Mouse (Mus musculus) lung, postnatal 0 days (tissue): ENCODE measurements around the gene Fasl. TPM values are rescaled to one million over a fixed set of nuclear protein-coding genes. Genes with fewer than 3 reads are reported as not detected.

Source experiments
- ATAC-seq: fragments of 200-750 bp; cut with Nextera tagmentation; 2 replicates; pipeline ENCODE4 v1.8.0; 2017; ENCODE audit warnings: moderate library complexity
- DNase-seq: peaks from one replicate; pipeline ENCODE4 v3.0.0-alpha.2; 2016; ENCODE audit warnings: low spot score
- H3K27ac ChIP-seq: fragments of 300-500 bp; sonication (generic); 2 replicates; pipeline ENCODE4 v1.5.1; 2014; ENCODE audit warnings: antibody characterized with exemption, mild to moderate bottlenecking, low read length, mixed read lengths
- H3K27me3 ChIP-seq: fragments of 300-500 bp; sonication (generic); replicated peaks from 2 replicates; pipeline ENCODE4 v1.6.1; 2014; ENCODE audit warnings: low read length, mixed read lengths; ENCODE audit not compliant: insufficient read depth
- H3K36me3 ChIP-seq: fragments of 300-500 bp; sonication (generic); 2 replicates; pipeline ENCODE4 v1.6.1; 2014; ENCODE audit warnings: low read length, mixed read lengths; ENCODE audit not compliant: insufficient read depth
- H3K4me1 ChIP-seq: fragments of 300-500 bp; sonication (generic); 2 replicates; pipeline ENCODE4 v1.6.1; 2014; ENCODE audit warnings: antibody characterized with exemption, low read depth, low read length, mixed read lengths; ENCODE audit not compliant: insufficient read depth
- H3K4me2 ChIP-seq: fragments of 300-500 bp; sonication (generic); replicated peaks from 2 replicates; pipeline ENCODE4 v1.6.1; 2014; ENCODE audit warnings: low read depth, mild to moderate bottlenecking, low read length, moderate library complexity, mixed read lengths
- H3K4me3 ChIP-seq: fragments of 300-500 bp; sonication (generic); 2 replicates; pipeline ENCODE4 v1.5.1; 2014; ENCODE audit warnings: low read depth, low read length
- H3K9ac ChIP-seq: fragments of 300-500 bp; sonication (generic); replicated peaks from 2 replicates; pipeline ENCODE4 v1.6.1; 2014; ENCODE audit warnings: low read depth, mild to moderate bottlenecking
- H3K9me3 ChIP-seq: fragments of 300-500 bp; sonication (generic); 2 replicates; pipeline ENCODE4 v1.6.1; 2016; ENCODE audit warnings: low read length, mixed read lengths
- CTCF ChIP-seq: IDR thresholded peaks from 2 replicates; pipeline ENCODE4 v1.5.1; 2016; ENCODE audit warnings: antibody characterized with exemption, mild to moderate bottlenecking
- EP300 ChIP-seq: IDR thresholded peaks from 2 replicates; pipeline ENCODE4 v1.6.1; 2016; ENCODE audit warnings: antibody characterized with exemption, mild to moderate bottlenecking, control low read depth
- WGBS: fragments of 180-500 bp; shearing (Covaris S2); extraction: QIAGEN DNeasy Blood & Tissue Kit; methylation state at CpG from one replicate; pipeline ENCODE4 v1.1.7; 2014; 5-methylcytosine and 5-hydroxymethylcytosine counted together
- polyA plus RNA-seq: library from polyadenylated mRNA; unstranded; fragments of >200 nt; fragmentation: Nextera tagmentation; extraction: Ambion mirVana; gene quantifications from 2 replicates; pipeline ENCODE4 v1.2.1, GENCODE M21; 2015

The Fasl gene
- polyA plus RNA-seq, result 0.10 and 0.11 TPM in 2 replicates

GRCm38 (mm10) chr1:161788339-161788738 lies at the start of gene Fasl:
Gene Fasl, minus strand, starts transcription at chr1:161788495.
- no peak for ATAC-seq
- H3K4me2 ChIP-seq, result no peak within 1 kb of the TSS
- WGBS, result 78% methylated on average over 9 of the region's 9 CpGs

GRCm38 (mm10) chr1:161826677-161827076 lies 38.4 kb upstream of the Fasl start:
- no peak for DNase-seq
- Histone ChIP-seq H3K4me1 (no peaks in the 10 kb centered on the region), H3K9me3 (no peaks in the 10 kb centered on the region), H3K4me2 (no peak overlapping the region), H3K27me3 (no peaks in the 10 kb centered on the region), H3K36me3 (no peaks in the 10 kb centered on the region; the same call in 1 of the 2 replicates), H3K4me3 (no peak overlapping the region), H3K9ac (no peak overlapping the region), H3K27ac (no peak overlapping the region)
- TF ChIP-seq EP300 (no peak), CTCF (no peak)
- no peak for ATAC-seq
- 90% methylated on average over 2 of the region's 2 CpGs for WGBS

More at GRCm38 (mm10) chr1:161788339-161788738, at the start of gene Fasl:
- Histone ChIP-seq H3K9me3 (no peaks in the 10 kb centered on the region; the same call in 1 of the 2 replicates), H3K36me3 (no peaks in the 10 kb centered on the region), H3K9ac (no peak within 1 kb of the TSS), H3K4me3 (no peak within 1 kb of the TSS), H3K4me1 (no peaks in the 10 kb centered on the region), H3K27ac (no peak within 1 kb of the TSS), H3K27me3 (no peaks in the 10 kb centered on the region)
- DNase-seq, result no peak
- TF ChIP-seq CTCF (no peak), EP300 (no peak)

- ATAC-seq (no peak), DNase-seq (no peak)
- no peaks in the 10 kb centered on the region for H3K9me3 ChIP-seq
- no peaks in the 10 kb centered on the region for H3K36me3 ChIP-seq
- no peak overlapping the region for H3K4me3 ChIP-seq
- H3K9ac ChIP-seq, result no peak overlapping the region
- no peak overlapping the region for H3K4me2 ChIP-seq
- no peaks in the 10 kb centered on the region for H3K27me3 ChIP-seq
- WGBS, result 91% methylated on average over 5 of the region's 5 CpGs
- TF ChIP-seq CTCF (no peak), EP300 (no peak)
- H3K27ac ChIP-seq, result no peak overlapping the region
- H3K4me1 ChIP-seq, result no peaks in the 10 kb centered on the region
Measured at GRCm38 (mm10) chr1:161809428-161809827, 21.1 kb upstream of the Fasl start.

- Histone ChIP-seq H3K36me3 (no peaks in the 10 kb centered on the region), H3K4me2 (no peak overlapping the region), H3K9me3 (no peaks in the 10 kb centered on the region), H3K4me1 (no peaks in the 10 kb centered on the region), H3K27ac (no peak overlapping the region), H3K27me3 (no peaks in the 10 kb centered on the region), H3K9ac (no peak overlapping the region), H3K4me3 (no peak overlapping the region)
- DNase-seq, result peak; percentile 32
- no peak for ATAC-seq
- WGBS, result 42% methylated on average over 6 of the region's 6 CpGs
- TF ChIP-seq EP300 (no peak), CTCF (no peak)
Measured at GRCm38 (mm10) chr1:161808980-161809379, 20.7 kb upstream of the Fasl start.

GRCm38 (mm10) chr1:161804541-161804971 lies 16.3 kb upstream of the Fasl start:
- Histone ChIP-seq H3K4me2 (no peak overlapping the region), H3K9me3 (no peaks in the 10 kb centered on the region), H3K4me1 (no peaks in the 10 kb centered on the region), H3K27ac (no peak overlapping the region), H3K9ac (no peak overlapping the region), H3K4me3 (no peak overlapping the region), H3K36me3 (no peaks in the 10 kb centered on the region), H3K27me3 (no peaks in the 10 kb centered on the region)
- ATAC-seq (no peak), DNase-seq (no peak)
- no peak for TF ChIP-seq CTCF
- no peak for TF ChIP-seq EP300
- 77% methylated on average over 8 of the region's 8 CpGs for WGBS

GRCm38 (mm10) chr1:161801321-161801720 lies 13.0 kb upstream of the Fasl start:
- DNase-seq (no peak), ATAC-seq (no peak)
- H3K27me3 ChIP-seq, result no peaks in the 10 kb centered on the region
- no peaks in the 10 kb centered on the region for H3K36me3 ChIP-seq
- H3K4me3 ChIP-seq, result no peak overlapping the region
- no peaks in the 10 kb centered on the region for H3K9me3 ChIP-seq
- no peak for TF ChIP-seq EP300
- TF ChIP-seq CTCF, result no peak
- 69% methylated on average over 2 of the region's 2 CpGs for WGBS
- H3K4me2 ChIP-seq, result no peak overlapping the region
- H3K9ac ChIP-seq, result no peak overlapping the region
- H3K27ac ChIP-seq, result no peak overlapping the region
- no peaks in the 10 kb centered on the region for H3K4me1 ChIP-seq

GRCm38 (mm10) chr1:161800256-161800655 lies 12.0 kb upstream of the Fasl start:
- H3K4me1 ChIP-seq, result no peaks in the 10 kb centered on the region
- no peak overlapping the region for H3K4me3 ChIP-seq
- H3K27ac ChIP-seq, result no peak overlapping the region
- TF ChIP-seq CTCF (no peak), EP300 (no peak)
- no peak overlapping the region for H3K4me2 ChIP-seq
- H3K36me3 ChIP-seq, result no peaks in the 10 kb centered on the region
- no peaks in the 10 kb centered on the region for H3K27me3 ChIP-seq
- DNase-seq (no peak), ATAC-seq (no peak)
- H3K9ac ChIP-seq, result no peak overlapping the region
- no peaks in the 10 kb centered on the region for H3K9me3 ChIP-seq
